Mouse (Mus musculus) heart, adult 2 months (tissue): ENCODE data around the gene Lif.

ENCODE experiments used
- EP300 ChIP-seq: fragments of 200-500 bp; IDR thresholded peaks from 2 replicates; pipeline ENCODE4 v1.6.1; 2011; ENCODE audit warnings: low read depth, low read length, control low read depth; ENCODE audit not compliant: insufficient read depth
- POLR2A ChIP-seq: fragments of 200-500 bp; IDR thresholded peaks from 2 replicates; pipeline ENCODE4 v1.6.1; 2011; ENCODE audit warnings: mild to moderate bottlenecking, low read depth, low read length, control low read depth; ENCODE audit not compliant: insufficient read depth

GRCm38 (mm10) chr11:4299191-4299590, 41.8 kb downstream of the Lif start:
- TF ChIP-seq POLR2A, result no peak
- TF ChIP-seq EP300, result no peak
